Mouse (Mus musculus): ENCODE results near the gene Ank3.

The Ank3 gene

DNA sequence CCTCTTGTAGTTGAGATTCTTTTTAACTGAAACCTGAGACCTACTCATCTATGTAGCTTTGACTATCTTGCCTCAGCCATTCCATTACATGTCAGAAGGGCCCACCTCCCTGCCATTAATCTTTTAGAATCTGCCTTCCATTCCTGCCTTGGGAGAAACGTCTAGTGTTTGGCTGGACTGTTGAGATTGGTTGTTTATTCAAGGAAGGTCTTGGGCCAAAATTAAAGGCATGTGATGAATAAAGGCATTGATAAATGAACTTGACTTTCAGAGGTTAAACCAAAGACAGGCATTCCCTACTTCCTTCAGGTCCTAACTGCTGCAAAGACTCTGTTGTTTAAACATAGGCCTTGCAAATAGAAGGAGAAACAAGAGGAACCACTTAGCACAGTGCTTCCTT lies 271.9 kb downstream of the Ank3 start:
- DNase-seq (ENCODE audit: low spot score) = no peak

DNA sequence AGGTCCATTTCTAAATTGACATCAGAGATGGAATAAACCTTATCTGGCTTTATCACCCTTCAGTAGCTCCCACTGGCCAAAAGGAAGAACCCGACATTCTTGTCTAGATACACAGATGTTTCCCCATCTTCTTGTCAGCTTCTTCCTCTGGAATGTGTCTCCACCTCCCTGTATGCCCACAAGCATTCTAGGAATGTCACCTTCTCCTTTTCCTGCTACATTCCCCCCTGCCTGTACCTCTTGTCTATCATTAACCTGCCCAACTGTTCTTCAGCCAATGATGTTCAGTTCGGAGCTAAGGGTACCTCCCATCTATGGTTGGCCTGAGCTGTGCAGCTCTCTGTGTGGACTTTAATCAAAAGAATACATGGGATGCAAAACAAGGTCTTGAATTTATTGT lies 272.4 kb downstream of the Ank3 start:
- no peak for DNase-seq (ENCODE audit: low spot score)

DNA sequence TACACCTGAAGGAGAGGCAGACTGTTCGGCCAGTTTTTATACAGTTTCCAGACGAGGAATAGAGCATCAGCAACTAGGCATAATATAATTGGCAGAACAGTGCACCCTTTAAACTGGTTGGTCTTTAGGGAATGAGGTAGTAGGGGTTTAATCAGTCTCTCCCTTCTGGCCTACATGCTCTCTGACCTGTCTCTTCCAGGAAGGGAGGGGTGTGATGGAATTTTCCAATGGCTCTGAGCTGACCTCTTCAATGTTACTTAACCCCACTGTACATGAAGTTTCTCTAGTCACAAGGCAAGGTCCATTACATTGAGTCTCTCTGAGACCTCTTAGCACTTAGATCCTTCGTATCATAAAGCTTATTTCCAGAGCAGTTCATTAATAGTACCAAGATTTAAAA lies 272.9 kb downstream of the Ank3 start:
- DNase-seq (ENCODE audit: low spot score) = no peak

DNA sequence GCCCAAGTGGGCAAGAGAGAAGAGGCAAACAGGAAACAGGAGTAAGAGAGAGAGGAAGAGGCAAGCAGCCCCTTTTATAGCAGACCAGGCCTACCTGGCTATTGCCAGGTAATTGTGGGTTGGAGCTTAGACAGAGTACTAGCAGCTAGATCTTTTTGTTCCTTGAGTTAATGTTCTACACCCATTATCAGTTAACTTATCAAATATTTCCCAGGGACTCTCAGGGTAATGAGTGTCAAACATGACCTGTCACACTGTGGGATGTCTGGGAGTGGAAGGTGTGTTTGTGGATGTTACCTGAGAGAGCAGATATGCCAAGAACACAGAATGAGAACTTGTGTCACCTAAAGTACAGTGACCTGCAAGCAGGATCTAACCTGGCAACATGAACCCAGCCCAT lies 274.0 kb downstream of the Ank3 start:
- no peak for DNase-seq (ENCODE audit: low spot score)

DNA sequence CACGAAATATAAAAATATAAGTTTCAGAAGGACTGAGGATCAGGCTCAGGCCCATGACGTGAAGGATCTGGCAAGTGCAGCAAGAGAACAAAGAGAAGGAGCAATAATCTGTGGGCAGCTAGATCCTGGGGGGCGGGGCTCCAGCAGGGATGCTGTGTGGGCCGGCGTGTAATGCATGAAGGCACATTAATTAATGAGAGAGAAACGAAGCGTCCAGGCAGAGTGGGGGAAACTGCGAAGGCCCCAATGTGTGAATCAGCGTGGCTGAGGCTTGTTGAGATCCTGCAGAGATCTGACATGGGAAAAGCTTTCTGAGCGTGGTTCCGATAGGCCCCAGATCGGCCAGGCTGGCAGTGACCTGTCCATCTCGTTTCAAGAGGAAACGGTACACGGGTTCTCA lies 279.7 kb downstream of the Ank3 start:
- DNase-seq (ENCODE audit: low spot score) = no peak

DNA sequence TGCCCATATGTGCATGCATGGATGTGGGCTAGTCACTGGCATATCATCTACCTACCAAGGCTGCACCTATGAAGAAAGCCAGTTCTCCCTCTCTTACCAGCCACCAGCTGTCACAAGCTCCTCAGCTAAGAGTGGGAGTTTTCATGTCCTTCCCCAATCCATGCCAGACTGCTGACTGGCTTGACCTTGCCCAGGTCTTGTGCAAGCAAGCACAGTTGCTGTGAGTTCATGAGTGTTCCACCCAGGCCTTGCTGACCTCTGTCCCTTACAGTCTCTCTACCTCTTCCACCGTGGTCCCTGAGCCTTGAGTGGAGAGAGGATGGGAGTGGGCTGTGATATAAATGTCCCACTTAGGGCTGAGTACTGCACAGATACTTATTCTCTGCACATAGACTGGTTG lies 287.8 kb downstream of the Ank3 start:
- DNase-seq (ENCODE audit: low spot score) = no peak

DNA sequence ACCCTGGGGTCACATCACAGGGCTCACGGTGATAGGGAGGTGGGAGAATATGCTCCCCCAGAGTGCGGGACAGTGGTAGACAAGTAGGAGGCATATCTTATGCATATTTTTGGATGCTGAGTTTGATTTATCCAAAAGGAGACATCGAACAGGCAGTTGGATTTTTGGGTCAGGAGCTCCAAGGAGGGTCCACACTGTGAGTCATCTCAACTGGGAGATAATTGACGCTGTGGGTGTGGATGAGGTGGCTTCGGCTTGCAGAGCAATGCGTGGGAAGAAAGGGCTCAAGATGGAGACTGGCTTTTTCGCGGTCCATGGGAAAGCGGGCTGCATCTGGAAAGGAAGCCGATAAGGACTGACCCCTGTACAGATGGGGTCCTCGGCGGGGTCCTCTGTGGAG lies 290.5 kb downstream of the Ank3 start:
- no peak for DNase-seq (ENCODE audit: low spot score)

DNA sequence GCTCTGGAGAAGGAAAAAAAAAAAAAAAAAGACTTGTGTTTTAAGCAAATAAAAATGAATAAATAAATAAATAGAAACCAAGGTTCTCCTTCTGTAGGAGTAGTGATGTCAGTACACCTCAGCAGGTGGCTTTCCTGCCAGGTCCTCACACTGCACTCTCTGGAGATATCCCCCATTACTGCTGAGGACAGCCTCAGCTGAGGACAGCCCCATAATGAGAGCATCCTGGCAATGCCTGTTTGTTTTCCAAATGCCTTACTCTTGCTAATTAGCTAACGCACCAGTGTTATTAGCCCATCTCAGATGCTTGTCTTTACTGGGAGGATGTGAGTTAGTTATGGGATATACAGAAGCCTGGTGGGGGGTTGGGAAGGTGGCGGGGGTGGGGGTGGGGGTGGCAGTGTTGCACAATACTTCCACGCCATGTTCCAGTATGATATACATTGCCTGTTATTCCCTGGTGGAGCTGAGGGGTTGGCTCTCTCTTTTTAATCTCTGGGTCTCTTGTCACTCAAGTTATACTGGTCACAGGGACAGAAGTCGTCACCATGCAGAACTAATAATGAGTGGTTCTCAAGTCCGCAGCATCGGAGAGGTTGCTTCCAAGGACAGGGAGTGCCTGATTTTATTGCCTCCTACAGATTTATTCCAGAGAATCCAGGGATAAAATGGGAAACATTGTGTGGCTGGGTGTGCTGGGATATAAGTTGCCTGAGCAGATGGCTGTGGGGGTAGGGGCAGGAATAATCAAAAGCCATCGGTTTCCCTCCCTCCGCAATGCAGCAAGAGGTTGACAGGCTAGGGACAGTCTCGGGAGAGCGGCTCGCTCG lies 291.8 kb downstream of the Ank3 start:
- DNase-seq (ENCODE audit: low spot score) = no peak

DNA sequence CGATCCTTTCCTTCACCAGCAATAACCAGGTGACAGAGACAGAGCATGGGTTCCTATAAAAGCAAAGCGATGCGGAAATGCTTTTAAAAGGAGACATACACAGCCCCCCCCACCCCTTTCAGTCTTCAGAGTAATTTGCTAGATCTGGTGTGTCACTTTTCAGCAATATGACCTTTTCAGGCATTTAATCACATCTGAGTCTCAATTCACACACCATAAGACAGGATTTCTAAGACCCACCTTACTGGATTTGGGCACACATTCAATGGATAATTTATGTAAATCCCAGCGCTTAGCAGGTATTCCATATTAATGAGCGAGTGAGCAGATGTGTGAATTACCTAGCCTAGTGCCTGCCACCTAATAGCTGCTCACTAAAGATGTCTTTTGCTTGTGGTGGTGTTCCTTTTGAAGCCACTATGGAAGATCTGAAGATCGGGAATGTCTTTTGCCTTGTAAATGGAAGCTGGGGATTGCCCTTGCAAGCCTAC lies 292.4 kb downstream of the Ank3 start:
- no peak for DNase-seq (ENCODE audit: low spot score)

DNA sequence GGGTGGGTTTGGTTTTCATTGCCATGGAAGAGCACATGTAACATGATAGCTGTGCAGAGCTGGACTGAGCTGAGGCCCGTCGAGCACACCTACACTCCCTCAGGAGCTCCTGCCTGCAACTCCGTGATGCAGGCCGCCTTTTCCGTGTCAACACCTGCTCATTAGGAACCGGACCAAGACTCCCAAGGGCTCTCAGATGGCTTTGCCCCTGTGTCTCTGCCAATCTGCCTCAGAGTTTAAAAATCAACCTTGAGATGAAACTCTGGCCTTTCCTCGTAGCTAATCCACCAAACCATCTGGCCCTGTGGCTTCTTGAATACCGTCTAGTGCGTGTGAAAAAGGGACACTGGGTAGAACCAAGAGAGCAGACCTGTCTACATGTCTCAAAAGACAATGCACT lies 297.4 kb downstream of the Ank3 start:
- no peak for DNase-seq (ENCODE audit: low spot score)

DNA sequence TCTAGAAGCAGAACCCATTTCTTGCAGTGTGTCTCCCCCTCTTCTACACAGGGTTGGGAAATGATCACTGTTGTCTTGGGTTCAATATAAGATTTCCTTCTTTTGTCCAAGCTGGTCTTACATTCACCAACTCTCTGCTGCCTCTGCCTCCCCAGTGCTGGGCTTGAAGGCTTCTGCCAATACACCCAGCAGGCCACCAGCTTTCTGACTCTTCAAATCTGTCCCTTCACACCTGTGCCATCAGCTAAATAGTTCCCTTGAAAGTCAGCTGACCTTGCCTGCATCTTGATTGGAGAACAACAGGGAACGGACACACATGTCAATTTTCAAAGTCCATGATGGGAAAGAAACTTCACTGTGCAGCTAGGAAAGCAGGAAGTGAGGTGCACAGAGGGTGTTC lies 300.1 kb downstream of the Ank3 start:
- no peak for DNase-seq (ENCODE audit: low spot score)

DNA sequence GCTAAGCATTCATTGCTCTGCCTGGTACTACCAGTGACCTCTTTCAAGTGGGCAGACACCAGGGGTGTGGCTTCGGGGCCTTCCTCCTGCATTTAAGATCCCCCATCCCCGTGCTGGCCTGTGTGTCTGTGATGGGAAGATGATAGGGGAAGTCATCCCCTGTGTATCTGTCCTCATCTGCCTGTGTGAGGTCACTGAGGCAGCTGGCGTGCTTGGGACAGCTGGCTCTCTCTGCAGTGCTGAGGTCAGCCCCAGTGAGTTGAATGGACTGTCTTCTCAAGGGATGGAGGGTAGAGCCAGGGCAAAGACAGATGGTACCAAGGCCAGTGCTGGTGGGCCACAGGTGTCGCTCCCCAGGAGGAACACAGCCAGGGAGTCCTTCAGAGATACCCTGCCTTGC lies 302.7 kb downstream of the Ank3 start:
- DNase-seq (ENCODE audit: low spot score) = no peak

DNA sequence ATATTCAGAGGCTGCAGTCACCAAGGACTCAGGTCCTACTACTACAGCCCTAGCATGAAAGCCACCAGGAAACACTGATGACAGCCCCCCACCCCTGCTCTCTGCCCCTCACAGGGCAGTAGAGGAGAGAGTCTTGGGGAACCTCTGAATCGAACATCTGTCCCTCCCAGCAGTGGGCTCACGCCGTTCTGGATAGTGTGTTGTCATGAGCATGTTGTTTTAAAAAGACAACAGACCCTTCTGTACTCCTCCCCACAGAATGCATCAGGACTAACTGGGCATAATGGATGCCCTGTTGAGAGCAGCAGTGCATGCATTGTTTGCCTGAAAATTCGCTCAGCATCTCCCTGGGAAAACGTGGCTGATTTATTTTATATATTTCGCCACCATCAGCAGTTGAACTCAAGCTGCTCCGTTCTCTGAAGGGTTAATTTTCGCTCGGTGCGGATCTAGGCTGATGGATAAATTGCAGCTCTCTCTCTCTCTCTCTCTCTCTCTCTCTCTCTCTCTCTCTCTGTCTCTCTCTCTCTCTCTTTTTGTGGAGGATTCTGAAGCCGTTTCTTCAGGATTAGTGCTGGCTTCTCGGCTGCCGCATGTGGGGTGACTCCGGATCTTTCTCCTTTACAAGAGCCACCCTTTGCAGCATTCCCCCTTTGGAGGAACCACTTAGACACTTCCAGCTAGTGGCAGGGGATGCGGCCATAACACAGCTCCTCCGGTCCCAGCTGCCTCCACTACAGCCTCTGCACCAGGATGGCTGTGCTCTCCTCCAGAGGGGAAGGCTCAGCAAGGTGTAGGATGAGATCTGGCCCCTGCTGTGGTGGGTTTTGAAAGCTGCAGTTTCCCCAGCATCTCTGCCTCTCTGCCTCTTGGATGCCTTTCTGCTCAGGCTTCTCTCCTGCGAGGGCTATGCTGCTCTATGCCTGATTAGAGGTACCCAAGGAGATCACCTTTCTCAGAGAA lies 307.5 kb downstream of the Ank3 start:
- no peak for DNase-seq (ENCODE audit: low spot score)

DNA sequence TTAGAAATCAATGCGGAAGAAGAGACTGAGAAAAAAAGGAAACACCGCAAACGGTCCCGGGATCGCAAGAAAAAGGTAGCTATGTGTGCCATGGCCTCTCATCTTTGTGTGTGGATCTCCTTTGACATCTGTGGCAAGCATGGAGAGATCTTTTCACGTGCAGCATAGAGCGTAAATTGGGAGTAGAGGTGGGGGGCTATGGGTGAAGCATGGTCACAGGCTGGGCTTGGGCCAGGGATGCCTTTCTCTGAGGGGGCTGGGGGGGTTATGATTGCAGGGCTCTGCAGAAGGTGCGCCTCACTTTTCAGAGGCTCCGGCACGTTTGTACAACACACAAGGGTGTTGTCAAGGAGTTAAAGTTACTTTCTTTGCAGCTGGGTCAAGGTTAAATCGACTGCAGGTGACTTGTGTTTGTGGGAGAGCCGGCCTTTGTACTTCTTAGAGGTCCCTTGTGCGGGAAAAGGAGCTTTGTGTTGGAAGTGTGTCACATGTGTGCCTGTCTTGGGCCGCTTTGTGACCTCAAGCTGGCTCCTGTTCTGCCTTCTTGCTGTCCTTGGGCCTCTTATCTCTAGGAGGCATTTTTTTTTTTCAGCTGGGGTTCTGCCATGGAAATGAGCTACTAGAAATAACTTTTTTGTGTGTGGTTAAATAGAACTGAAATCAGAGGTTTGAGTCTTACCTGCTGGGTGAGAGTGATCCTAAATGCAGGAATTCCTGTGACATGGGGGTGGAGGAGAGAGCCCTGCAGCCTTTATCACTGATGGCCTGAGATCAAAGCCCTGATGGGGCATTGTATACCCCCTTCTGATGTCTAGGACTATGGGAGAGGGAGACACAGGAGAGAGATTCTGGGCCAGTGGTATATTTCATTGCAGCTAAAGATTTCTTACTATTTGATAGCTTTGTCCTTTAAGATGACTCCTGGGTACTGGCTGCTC lies 308.5 kb downstream of the Ank3 start:
- no peak for DNase-seq (ENCODE audit: low spot score)

DNA sequence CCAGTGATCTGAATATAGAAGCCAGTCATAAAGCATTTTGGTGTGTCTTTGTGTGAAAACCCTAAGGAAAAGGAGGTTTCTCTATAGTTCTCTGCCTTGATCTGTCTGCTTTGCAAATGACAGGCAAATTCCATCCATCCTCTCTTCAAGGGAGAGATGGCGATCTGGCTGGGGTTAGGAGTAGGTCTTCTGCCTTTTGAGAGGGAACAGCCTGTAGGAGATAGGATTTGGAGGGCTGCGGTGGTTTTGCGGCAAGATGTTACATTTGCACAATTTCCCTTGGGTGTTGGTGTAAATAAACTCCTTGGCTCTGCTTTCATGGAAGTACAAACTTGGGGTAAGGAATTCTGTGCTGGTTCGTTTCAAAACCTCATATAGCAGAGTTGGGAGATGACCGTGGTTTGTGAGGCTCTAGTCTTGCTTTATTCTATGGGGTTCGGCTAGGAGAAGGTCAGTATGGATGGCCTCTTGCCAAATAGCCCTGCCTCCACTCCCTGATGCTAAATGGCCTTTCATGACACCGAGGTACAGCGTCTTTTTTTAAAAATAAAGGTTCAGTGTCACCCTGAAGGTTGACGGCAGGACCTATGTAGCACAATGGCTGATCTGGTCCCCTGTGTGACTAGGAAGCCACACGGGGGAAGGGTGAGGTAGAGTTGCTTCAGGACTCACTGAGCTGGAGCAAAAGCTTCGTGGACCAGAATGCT lies 309.4 kb downstream of the Ank3 start:
- no peak for DNase-seq (ENCODE audit: low spot score)

DNA sequence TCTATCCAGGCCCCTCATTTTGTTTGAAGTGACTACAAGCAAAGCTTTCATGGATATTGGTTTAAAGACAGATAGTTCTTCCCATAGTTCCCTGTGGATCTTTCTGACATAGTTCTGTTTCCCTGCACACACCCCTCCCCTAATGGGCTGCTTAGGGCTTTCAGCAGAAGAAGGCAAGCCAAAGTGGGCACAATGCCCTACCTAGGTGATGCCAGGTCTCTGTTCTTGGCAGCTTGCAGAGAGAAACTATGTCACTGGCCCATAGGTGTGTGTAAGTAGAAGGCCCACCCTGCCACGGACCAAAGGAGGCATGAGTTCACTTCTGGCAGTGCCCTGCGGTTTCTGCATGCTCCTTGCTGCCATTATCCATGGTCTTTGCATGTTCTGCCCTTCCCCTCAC lies 311.1 kb downstream of the Ank3 start:
- no peak for DNase-seq (ENCODE audit: low spot score)

DNA sequence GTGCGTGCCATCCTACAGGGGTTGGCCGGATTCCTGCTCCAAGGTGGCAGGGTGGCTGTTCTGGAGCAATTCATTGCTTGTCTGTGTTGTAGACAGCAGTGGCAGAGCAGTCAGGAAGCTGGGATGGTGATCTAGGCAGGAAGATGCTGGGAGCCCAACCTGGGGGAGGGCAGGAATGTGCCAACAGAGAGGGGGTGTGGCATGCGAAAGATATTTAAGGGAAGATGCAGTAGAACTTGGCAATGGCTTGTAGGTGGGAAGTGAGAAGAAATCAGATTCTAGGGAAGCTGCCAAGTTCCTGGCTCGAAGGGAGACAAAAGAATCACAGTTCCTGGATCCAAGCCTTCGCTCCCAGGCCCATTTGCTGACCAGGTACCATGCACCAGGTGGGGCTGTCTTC lies 312.2 kb downstream of the Ank3 start:
- no peak for DNase-seq (ENCODE audit: low spot score)

DNA sequence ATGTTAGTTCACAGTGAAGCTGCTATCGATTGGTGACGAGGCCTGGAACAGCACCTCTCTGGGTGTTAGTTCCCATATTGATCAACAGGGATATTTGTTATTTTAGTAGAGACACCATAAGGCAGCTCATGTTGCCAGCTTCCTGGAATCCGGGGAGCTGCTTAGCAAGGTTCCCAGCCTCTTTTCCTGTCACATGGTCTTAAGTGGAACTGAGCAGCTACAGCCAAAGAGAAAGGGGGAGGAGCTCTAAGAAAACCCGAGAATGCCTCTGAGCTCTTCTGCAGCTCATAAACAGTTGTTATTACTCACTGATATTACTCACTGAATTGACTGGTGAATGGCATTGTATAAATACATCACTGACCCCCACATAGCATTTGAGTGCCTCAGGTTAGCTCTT lies 318.3 kb downstream of the Ank3 start:
- no peak for DNase-seq (ENCODE audit: low spot score)

DNA sequence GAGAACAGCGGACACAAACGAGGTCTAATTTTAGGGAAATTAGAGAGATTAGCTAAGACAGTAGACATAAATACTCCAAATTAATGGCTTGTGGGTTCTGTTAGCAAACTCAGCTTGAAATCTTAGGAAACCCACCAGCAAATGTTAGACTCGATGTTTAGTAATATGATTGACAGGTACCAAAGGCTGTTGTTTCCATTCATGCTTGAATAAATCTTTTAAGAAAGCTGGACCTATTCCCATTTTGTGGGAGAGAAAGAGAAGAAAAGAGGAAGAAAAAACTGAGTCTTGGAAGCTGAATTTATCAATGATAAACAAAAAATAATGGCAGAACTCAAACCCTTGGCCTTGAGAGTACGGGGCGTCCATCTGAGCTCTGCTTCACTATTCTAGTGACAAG lies 320.8 kb downstream of the Ank3 start:
- no peak for DNase-seq (ENCODE audit: low spot score)

DNA sequence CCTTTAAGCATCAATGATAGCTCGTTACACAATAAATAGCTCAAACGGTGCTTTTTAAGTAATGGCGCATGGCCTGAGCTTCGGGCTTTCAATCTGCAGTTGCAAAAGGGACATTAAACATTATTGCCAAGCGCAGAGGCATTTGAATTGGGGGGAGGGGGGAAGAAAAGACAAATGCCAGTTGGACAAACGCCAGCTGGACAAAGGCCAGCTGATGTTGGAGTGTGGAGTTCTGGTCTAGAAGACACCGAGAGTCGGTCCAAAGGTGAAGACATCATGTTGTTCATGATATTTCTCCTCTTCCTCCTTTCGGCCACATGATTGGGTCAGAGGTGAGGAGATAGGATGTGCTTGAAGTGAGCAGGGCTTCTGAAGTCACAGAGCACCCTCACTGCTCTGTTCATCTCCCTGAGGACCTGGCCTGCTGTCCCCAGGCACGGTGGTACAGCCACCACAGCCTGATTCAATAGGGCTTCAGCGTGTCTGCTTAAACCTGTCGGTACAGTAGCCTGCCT lies 321.4 kb downstream of the Ank3 start:
- no peak for DNase-seq (ENCODE audit: low spot score)

DNA sequence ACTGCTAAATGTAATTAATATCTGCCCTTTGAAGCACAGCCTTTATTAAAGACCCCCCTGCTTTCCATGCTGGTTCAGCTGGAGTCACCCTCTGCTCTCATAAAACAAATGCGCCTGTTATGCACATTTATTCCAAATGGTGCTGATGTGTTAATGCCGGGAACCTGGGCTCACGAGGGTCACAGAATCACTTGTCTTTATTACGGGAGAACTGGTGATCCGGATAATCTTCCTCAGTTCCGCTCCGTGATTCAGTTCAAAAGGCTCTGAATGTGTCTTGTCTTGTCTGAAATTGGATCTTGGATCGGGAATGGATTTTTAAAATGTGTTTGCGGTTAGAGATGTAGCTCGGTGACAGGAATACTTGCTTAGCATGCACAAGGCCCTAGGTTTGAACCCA lies 321.9 kb downstream of the Ank3 start:
- no peak for DNase-seq (ENCODE audit: low spot score)
